Mouse (Mus musculus) kidney, adult 9 months (tissue): Measurements from ENCODE around the gene Brap.
"Not testable (repeated sequence)": the region's sequence is repeated elsewhere in the genome, so short reads cannot be mapped to it uniquely, and the experiment has no call there.

Experiments used
- DNase-seq: peaks from one replicate; pipeline ENCODE4 v3.0.0; 2022

The Brap gene

DNA sequence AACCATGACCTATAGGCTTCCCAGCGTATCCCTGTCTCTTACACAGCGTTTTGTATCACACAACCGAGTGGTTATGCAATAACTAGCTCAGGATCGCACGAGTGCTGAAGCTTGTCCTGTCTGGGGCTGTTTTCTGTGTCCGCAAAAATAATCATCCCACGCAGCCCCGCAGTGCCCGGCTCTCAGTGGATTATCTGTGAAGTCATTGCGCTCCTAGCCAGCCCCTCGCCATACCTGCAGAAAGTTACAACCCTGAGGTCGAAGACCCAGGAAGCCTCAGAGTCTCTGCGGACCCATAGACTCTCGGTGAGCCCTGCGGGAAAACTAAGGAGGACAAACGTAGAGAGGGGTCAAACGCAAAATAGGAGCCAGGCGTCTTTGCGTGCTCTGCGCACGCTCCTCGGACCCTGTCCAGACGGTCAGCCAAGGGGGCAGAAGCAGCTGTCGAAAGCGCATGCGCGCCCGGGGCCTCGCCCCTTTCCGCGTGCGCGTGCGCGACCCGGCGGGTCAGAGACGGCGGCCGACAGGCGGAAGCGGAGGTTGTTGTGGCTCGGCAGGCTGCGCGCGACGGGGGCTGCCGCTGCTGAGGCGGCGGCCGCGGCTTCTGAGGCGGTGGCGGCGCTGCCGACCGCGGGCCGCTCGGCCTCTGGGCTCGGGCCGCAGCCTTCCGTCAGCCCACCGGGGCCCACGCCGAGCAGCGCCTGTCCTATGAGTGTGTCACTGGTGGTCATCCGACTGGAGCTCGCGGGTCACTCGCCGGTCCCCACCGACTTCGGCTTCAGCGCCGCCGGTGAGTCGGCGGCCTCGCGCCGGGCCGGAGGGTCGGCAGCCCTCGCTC is at the start of gene Brap, which contains the start of gene Acad10:
Brap (plus strand) TSS at position 505 of the 838 bp plus-strand sequence.
Acad10 (minus strand) TSS at position 456 of the 838 bp plus-strand sequence.
- peak; percentile 96 for DNase-seq

DNA sequence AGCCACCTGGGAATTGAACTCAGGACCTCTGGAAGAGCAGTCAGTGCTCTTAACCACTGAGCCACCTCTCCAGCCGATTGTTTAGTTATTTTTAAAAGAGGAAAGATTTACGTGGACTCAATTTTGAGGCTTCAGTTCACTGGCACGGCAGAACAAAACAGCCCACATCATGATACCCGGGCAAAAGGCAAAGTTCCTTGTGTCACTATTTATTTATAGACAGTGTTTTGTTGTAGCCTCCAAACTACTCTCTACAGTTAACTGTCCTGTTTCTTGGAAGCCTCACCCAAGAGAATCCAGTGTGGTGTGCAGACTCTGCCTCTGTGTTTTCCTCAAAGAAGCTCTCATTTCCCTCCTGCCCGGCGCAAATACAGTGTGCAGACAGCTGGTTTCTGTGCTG is 48.3 kb upstream of the Brap start:
- DNase-seq: peak; percentile 47

DNA sequence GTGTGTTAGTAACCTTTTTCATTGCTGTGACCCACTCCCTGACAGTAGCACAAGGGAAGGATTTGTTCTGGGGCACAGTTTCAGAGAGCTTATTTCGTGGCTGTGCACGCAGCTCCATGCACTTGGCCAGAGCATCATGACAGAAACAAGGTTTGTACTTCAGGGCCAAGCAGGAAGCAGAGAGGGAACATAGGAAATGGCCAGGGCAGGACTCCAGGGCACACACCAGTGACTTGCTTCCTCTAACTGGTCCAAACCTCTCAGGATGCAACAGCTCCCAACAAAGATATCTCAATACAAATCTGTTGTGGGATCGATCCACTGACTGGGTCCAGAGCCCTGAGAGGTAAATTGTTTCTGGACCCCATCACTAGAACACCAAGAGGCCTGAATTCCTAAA is 45.4 kb upstream of the Brap start:
- DNase-seq: not testable (repeated sequence)

DNA sequence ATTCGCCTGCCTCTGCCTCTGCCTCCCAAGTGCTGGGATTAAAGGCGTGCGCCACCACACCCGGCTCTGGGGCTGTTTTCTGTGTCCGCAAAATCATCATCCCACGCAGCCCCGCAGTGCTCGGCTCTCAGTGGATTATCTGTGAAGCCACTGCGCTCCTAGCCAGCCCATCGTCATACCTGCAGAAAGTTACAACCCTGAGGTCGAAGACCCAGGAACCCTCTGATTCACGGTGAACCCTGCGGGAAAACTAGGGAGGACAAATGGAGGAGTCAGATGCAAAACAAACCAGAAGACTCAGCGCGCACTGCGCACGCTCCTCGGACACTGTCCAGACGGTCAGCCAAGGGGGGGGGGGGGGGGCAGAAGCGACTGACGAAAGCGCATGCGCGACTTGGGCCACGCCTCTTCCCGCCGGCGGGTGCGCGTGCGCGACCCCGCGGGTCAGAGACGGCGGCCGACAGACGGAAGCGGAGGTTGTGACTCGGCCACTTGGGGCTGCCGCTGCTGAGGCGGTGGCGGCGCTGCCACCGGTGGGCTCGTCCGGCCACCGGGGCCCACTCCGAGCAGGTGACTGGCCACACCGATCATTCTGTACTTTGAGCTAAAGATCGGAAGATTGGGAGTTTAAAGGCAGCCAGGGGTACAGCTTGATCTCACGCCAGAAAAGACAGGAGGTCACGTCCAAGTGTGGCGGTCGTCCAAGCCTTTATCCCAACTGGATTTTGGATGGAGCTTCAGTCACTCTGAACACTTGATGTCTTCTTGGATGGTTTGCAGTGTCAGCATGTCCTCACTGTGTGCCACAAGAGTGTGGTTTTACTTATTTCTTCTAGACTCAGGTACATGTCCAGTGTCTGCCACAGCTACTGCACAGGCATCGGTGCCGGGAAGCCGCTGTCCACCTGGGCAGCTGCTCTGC is 41.5 kb upstream of the Brap start, which contains the start of gene Acad12:
Acad12 (minus strand) TSS at position 347 of the 922 bp plus-strand sequence.
- peak; percentile 88 for DNase-seq

DNA sequence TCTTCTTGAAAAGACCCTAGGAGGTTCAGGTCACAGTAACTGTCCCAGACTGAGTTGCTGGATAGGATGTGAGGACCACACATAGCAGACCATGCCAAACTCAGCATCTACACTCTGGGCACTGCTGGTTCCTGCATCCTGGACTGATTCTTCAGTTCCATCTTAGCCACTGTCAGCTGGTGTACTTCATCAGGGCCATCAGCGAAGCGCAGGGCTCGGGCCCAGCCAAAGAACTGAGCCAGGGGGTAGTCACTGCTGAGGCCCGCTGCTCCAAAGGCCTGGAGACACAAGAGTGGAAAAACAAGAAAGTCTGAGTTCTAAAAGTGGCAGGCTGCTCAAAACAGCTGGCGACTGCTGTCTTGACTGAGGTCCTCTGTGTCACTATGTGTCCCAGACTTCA is 39.3 kb upstream of the Brap start:
- no peak for DNase-seq

DNA sequence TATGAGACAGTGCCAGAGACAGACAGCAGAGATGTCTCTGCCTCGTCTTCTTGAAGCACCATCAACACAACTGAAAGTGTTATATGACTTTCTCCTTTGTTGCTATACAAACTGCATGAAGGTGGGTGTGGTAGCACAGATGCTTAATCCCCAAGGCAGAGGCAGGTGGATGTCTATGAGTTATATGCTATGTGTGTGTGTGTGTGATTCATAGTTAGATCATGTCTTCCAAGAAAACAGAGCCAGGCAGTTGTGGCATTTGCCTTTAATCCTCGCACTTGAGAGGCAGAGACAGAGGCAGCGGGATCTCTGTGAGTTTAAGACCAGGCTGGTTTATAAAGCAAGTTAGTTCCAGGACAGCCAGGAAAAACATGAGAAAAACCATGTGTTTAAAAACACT is 37.1 kb upstream of the Brap start:
- DNase-seq: no peak

DNA sequence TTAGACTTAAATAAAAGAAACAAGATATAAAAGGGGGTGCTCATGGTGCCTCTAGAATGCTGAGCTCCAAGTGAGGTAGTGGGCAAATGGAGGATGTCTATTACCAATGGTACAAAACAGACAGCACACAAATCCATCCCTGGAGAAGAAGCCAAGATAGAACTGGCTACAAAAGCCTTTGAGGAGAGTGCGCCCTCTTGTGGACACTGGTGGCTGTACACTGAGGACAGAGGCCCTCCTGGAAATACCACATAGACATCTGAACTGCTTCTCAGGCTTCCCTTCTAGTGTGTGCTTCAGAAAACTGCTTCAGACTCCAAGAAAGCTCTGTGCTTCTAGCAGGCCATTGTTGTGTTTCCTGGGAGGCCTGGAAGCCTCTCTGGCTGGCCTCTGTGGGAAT is 32.5 kb upstream of the Brap start:
- DNase-seq: peak; percentile 83

DNA sequence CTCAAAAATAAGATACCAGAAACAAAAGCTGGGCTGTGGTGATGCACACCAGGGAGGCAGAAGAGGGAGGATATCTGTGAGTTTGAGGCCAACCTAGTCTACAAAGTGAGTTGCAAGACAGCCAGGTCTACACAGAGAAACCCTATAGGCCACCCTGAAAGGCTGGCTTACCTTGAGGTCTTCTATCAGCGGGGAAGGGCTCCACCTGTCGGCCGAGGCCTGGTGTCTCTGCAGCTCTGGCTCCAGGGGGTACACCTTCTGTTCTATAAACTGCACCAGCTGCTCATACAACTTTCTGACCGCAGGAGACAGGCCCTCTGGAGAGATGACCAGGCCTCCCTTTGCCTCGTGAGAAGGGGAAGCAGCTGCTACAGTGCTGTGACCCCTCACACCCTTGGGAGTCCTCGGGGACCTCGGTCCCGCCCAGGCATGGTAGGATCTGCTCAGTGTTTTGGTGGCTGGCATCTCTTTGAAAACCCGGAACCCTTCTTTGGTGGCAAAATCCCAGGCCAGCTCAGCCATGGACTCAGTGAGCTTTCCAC is 29.2 kb upstream of the Brap start:
- not testable (repeated sequence) for DNase-seq

DNA sequence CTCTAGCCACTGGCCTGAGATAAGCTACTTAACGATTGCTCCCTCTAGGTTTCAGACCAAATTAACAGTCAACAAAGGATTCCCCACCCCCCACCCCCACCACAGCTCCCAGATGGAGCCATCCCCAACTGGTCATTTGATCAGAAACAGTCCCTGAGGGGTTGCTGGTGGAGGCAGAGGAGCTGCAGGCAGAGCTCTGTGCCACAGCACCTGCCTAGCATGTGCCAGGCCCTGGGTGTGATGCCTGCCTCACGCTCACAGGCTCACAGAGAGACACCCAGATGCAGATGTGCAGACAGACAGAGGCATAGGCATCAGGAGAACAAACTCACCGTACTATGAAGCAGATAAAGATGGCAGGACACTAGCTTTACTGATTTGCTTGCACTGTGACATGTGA is 27.6 kb upstream of the Brap start:
- no peak for DNase-seq

DNA sequence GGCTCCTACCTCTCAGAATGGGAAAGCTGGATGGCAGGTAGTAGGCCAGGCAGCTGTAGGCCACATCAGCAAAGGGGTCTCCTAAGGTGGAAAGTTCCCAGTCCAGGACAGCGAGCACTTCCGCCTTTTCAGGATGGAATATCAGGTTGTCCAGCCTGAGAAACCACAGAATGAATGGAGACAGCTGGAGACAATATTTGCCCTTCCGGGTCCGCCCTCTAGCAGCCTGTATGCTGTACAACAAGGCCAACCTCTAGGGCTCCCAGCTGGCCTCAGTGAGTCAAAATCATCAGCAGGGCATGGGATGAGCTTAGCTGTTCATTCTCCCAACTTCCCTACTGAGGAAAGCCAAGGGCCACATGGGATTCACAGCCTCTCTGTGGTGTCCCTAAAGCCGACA is 25.7 kb upstream of the Brap start:
- no peak for DNase-seq

DNA sequence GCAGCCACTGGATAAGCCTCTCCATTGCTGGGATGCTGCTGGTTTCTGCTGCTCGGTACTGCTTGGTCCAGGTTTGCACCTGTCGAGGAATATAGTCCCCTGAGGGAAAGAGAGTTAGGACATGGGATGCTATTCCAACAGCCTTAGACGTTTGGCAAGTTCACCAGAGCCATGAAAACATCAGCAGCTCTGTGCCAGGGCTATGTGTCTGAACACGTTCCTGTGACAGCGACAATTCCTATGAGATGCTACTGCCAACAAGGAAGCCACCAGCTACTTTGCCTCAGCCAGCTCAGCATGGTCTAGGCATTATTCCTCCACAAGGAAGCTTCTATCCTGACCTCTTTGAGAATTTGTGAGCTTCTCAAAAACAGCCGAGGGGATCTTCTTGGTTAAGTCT is 23.1 kb upstream of the Brap start:
- DNase-seq: no peak

DNA sequence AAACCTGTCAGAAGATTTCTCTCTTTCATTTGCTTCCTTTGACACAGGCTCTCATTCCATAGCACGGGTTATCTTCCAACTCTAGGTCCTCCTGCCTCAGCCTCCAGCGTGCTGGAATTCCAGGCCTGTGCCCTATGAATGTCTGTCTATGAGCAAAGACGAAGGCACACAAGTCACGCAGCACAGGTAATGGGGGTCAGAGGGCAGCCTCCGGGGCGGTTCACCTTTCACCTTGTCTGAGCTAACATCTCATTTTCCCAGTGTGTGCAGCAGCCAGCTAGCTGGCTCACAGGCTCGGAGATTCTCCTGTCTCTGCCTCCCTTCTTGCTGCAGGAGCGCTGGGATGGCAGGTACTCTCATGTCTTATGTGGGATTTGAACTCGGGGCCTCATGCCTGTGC is 20.8 kb upstream of the Brap start:
- DNase-seq: no peak

DNA sequence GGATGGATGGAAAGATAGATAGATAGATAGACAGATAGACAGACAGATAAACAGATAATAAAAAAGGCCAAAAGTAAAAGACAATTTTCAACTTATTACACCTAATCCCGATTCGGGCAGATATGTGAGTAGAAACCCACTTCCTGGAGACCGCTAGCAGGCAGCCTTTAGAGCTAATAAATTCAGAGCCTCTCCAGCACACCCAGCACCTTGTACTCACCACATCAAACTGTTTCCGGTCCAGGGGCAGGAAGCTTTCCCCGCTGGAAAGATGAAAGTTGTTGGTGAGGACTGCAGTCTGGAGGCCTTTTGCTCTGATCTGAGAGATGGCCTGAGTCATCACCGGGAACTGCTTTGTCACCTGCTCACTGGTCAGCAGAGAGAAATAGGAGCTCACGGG is 11.2 kb upstream of the Brap start:
- DNase-seq: no peak

DNA sequence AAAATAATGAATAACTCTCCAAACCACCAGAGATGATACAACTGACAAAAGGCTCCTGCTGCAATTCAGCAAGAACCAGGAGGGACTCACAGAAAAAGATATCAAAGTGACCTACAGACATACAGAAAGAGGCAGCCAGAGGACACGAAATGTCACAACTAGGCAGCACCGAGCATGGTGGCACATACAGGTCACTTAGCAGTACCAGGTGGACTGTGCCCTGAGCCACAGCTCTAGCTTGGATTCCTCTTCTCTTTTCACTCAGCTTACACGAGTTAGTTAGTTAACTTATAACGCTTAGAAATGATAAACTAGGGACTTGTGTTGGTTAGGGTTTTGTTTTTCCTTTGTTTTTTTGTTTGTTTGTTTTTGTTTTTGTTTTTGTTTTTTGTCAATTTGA is 5.8 kb upstream of the Brap start:
- peak; percentile 61 for DNase-seq

DNA sequence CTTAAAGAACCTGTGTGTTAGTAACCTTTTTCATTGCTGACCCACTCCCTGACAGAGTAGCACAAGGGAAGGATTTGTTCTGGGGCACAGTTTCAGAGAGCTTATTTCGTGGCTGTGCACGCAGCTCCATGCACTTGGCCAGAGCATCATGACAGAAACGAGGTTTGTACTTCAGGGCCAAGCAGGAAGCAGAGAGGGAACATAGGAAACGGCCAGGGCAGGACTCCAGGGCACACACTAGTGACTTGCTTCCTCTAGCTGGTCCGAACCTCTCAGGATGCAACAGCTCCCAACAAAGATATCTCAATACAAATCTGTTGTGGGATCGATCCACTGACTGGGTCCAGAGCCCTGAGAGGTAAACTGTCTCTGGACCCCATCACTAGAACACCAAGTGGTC is 3.5 kb upstream of the Brap start:
- DNase-seq: peak; percentile 65

DNA sequence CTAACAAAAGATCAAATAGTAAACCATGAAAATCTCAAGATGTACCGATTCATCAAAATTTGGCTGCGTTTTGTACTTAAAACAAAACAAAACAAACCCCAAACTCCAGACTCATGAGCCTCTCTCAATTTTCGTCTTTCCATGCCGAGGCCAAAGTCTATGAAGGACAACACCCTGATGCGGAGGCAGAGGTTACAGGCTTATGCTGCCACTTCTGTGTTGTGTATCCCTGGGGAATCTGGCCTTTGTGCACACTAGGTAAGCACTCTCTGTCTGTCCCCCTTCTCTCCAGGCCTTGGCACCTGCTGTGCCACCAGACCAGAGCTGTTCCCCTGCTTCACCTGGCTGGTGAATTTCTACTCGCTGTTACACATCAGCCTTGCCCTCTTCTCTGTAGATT is 2.7 kb upstream of the Brap start:
- DNase-seq: peak; percentile 64

DNA sequence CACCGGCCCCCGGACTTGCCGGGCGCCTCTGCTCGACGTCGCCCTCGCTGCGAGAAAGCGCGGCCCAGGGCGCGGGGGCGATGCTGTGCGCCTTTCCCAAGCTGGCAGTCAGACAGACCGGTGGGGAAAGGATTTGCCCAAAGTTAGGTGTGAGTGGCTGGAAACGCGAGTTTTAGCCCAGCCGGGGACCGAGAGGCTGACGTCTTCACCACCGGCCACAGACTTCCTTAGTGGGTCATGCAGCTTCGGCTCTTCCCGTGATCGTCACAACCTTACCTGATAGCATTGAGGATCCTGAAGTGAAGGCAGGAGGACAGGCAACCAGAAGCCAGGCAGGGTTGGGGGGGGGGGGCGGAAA is 513 bp downstream of the Brap start:
- DNase-seq: no peak

DNA sequence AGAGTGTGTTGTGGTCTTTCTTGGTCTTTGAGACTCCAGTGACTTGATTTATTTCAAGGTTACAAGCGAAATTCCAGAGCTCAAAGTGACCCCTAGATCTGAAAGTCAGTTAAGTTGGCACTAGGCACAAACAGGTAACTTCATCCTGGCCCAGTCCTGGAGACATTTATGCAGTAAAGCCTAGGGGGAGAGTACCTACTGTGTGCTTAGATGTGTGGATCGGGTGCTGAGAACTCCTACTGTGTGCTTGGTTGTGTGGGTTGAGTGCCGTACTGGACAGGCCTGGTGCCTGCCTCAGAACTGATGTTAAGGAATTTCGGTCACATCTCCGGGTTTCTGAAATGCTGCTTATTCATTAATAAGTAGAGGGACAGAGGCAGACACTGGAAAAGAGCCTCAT is 1.1 kb downstream of the Brap start:
- no peak for DNase-seq

DNA sequence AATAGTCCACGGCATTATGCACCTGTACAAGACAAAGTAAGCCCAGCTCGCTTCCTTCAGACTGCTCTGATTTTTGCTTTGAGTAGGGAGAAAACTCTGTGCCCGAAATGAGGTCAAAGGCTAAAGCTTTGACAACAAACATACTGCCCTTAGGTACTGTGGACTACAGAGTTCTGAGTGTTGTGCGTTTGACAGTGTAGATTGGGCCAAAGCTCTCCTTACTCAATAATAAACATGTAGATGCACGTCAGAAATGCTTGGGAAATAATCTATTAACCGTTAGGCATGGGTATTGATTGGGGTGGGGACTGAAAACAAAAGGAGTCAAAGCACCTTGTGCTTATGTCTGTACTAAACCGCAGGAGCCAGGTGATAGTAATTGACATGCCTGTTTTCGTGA is 3.1 kb downstream of the Brap start:
- DNase-seq: no peak

DNA sequence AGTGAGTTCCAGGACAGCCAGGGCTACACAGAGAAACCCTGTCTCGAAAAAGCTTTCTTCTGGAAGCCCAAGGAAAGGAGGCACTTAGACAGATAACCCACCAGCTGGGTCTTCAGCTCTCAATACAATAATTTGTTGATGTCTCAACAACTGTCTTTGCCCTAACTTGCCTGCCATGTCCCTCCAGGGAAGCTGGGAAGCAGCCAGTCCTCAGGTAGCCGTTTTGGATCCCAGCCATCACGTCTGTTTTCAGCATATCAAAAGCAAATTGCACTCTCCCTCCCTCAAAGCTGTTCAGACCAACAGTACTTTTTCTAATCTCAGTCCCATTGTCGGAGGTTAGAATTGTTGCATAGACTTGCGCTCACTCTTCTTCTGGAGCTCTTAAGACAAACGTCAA is 3.7 kb downstream of the Brap start:
- no peak for DNase-seq

DNA sequence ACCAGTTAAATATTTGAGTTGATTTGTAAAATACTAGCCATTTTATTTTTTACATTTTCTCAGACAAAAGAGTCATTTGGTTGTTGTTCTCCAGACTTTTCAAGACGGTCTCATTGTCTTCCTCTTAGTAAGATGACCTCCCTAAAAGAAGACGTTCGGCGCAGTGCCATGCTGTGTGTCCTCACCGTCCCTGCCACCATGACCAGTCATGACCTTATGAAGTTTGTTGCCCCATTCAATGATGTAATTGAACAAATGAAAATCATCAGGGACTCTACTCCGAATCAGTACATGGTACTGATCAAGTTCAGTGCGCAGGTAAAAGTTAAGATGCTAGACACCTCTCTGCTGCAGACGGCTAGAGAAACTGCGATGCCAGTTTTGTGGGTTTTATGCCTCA is 4.6 kb downstream of the Brap start:
- no peak for DNase-seq

DNA sequence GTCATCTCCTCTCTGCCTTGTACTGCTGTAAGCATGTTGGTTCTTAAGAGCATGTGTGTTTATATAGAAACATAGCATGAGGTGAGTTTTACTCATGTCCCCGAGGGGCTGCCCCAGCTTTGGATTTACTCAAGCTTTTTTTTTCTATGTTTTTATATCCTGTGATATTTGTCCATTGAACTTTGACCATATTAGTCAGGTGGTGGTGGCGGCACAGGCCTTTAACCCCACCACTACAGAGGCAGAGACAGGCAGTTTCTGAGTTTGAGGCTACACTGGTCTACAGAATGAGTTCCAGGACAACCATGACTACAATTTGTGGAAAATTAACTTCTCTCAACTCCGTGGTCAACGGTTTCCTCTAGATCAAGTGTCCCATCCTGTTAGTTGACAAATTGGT is 6.7 kb downstream of the Brap start:
- peak; percentile 78 for DNase-seq

DNA sequence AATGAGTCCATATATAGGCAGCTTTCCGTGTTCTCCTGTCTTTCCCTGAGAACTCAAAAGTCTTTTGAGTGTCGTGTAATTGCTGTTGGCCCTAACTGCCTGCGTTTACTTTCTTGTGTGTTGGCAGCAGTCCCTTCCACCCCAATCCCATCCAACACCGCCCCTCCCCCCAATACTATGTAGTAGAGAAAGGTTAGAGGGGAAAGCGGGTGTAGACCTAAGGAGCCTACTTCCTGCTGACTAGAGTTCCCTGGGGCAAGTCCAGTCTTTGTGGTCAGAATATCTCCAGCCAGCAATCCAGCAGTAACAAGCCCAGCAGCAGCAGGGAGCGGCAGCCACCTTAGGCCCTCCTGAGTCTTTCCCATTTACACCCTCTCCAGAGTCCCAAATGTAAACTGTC is 8.0 kb downstream of the Brap start:
- DNase-seq: no peak

DNA sequence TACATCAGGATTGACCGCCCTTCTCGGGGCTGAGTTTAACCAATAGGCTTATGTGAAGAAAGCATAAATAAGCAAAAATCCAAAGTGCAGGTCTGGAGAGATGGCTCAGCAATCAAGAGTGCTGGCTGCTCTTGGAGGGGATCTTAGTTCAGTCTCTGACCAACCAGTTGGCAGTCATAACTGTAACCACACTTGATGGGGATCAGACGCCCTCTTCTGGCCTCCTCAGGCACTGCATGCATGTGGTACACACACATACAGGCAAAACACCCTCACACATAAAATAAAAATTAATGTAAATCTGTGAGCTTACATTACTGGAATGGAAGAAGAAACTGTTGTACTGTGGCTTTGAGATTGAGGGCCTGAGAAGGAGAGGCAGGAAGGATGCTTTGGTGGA is 10.0 kb downstream of the Brap start:
- DNase-seq: peak; percentile 65
